Mouse (Mus musculus) hindbrain, embryonic 13.5 days (tissue): ENCODE data around the gene Spin1. TPM values are rescaled to one million over a fixed set of nuclear protein-coding genes. Genes with fewer than 3 reads are reported as not detected.
A peak's percentile ranks its signal among the peaks of the same experiment; 100 is the strongest.

Source experiments
- ATAC-seq: fragments of 200-750 bp; cut with Nextera tagmentation; 2 replicates; pipeline ENCODE4 v1.8.0; 2017; ENCODE audit warnings: moderate TSS enrichment; ENCODE audit not compliant: low FRiP score
- H3K27ac ChIP-seq: fragments of 300-500 bp; sonication (generic); 2 replicates; pipeline ENCODE4 v1.5.1; 2015; ENCODE audit warnings: inconsistent platforms, mild to moderate bottlenecking, moderate library complexity
- H3K27me3 ChIP-seq: fragments of 300-500 bp; sonication (generic); 2 replicates; pipeline ENCODE4 v1.6.1; 2015; ENCODE audit warnings: mild to moderate bottlenecking, inconsistent platforms
- H3K36me3 ChIP-seq: fragments of 300-500 bp; sonication (generic); 2 replicates; pipeline ENCODE4 v1.6.1; 2015; ENCODE audit warnings: mild to moderate bottlenecking, inconsistent platforms
- H3K4me1 ChIP-seq: fragments of 300-500 bp; sonication (generic); replicated peaks from 2 replicates; pipeline ENCODE4 v1.6.1; 2015; ENCODE audit warnings: inconsistent platforms
- H3K4me2 ChIP-seq: fragments of 300-500 bp; sonication (generic); 2 replicates; pipeline ENCODE4 v1.6.1; 2015; ENCODE audit warnings: inconsistent platforms, mild to moderate bottlenecking, moderate library complexity
- H3K4me3 ChIP-seq: fragments of 300-500 bp; sonication (generic); 2 replicates; pipeline ENCODE4 v1.5.1; 2015; ENCODE audit warnings: mild to moderate bottlenecking, inconsistent platforms
- H3K9ac ChIP-seq: fragments of 300-500 bp; sonication (generic); 2 replicates; pipeline ENCODE4 v1.6.1; 2015; ENCODE audit warnings: mild to moderate bottlenecking, inconsistent platforms
- H3K9me3 ChIP-seq: fragments of 300-500 bp; sonication (generic); 2 replicates; pipeline ENCODE4 v1.6.1; 2016; ENCODE audit warnings: inconsistent platforms
- WGBS: fragments of 180-500 bp; shearing (Covaris S2); methylation state at CpG from one replicate; pipeline ENCODE4 v1.1.7; 2015; 5-methylcytosine and 5-hydroxymethylcytosine counted together
- polyA plus RNA-seq: library from polyadenylated mRNA; unstranded; fragments of >200 nt; fragmentation: Nextera tagmentation; extraction: Ambion mirVana; gene quantifications from 2 replicates; pipeline ENCODE4 v1.2.1, GENCODE M21; 2015

Spin1 gene
- polyA plus RNA-seq, 1 experiment from 2014 or later, result 132 TPM

GRCm38 (mm10) chr13:51080801-51081200, 19.9 kb upstream of the Spin1 start:
- Histone ChIP-seq H3K9ac (no peak overlapping the region), H3K9me3 (no peaks in the 10 kb centered on the region), H3K4me2 (no peak overlapping the region), H3K27ac (no peak overlapping the region), H3K4me1 (no peaks in the 10 kb centered on the region), H3K36me3 (no peaks in the 10 kb centered on the region), H3K27me3 (no peaks in the 10 kb centered on the region), H3K4me3 (no peak overlapping the region)
- no peak for ATAC-seq
- 89% methylated on average over 2 of the region's 2 CpGs for WGBS

DNA sequence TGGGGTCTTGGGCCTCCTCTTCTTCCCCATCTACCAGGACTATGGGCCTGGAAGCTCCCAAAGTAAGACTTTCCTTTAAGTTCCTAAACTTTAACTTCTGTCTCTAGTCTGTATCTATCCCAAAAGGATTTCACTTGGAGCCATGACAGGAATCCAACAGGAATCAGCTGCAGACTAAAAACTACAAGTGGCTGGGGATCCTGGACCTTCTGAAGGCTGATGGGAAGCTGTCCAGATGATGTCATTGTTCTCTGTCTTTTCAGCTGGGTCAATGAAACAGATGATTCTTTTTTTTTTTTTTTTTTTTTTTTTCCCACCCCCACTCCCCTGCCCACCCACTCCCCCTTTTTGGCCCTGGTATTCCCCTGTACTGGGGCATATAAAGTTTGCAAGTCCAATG, 16.4 kb upstream of the Spin1 start:
- Histone ChIP-seq H3K4me3 (no peak overlapping the region), H3K9ac (no peak overlapping the region), H3K27ac (no peak overlapping the region), H3K36me3 (no peaks in the 10 kb centered on the region), H3K27me3 (no peaks in the 10 kb centered on the region), H3K9me3 (peaks cover 5% of the 10 kb centered on the region; the same call in 1 of the 2 replicates), H3K4me2 (no peak overlapping the region), H3K4me1 (no peaks in the 10 kb centered on the region)
- no peak for ATAC-seq

DNA sequence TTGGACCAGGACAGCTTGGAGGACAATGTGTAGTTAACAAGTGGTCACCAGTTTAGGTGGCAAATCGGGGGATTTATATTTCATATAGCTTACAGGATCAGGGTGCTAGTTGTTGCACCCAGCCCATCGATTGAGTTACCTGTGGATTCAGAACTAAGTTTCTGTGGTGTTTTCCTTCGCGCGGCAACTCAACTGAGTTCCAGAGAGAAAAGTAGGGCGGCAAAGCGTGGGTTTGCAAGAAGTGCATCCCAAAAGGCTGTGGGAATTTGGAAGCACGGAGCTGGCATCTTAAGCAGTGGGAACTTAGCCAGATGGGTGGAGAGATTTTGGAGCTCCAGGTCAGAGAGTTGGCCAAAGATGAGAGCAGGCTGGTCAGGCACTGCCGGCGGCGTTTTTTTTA, 14.7 kb upstream of the Spin1 start:
- WGBS, result 94% methylated on average over 11 of the region's 11 CpGs

GRCm38 (mm10) chr13:51087253-51087652, 13.4 kb upstream of the Spin1 start:
- no peak for ATAC-seq
- H3K4me3 ChIP-seq, result no peak overlapping the region
- no peaks in the 10 kb centered on the region for H3K36me3 ChIP-seq
- no peaks in the 10 kb centered on the region for H3K27me3 ChIP-seq
- no peak overlapping the region for H3K9ac ChIP-seq
- 90% methylated on average over 4 of the region's 4 CpGs for WGBS
- H3K4me1 ChIP-seq, result no peaks in the 10 kb centered on the region
- no peak overlapping the region for H3K27ac ChIP-seq
- H3K9me3 ChIP-seq, result peaks cover 5% of the 10 kb centered on the region; the same call in 1 of the 2 replicates
- H3K4me2 ChIP-seq, result no peak overlapping the region

More for the DNA sequence above, 14.7 kb upstream of the Spin1 start:
- H3K4me3 ChIP-seq, result no peak overlapping the region
- H3K36me3 ChIP-seq, result no peaks in the 10 kb centered on the region
- no peaks in the 10 kb centered on the region for H3K4me1 ChIP-seq
- no peak overlapping the region for H3K4me2 ChIP-seq
- no peak for ATAC-seq
- H3K9ac ChIP-seq, result no peak overlapping the region
- H3K9me3 ChIP-seq, result peaks cover 5% of the 10 kb centered on the region; the same call in 1 of the 2 replicates
- no peak overlapping the region for H3K27ac ChIP-seq
- H3K27me3 ChIP-seq, result no peaks in the 10 kb centered on the region

DNA sequence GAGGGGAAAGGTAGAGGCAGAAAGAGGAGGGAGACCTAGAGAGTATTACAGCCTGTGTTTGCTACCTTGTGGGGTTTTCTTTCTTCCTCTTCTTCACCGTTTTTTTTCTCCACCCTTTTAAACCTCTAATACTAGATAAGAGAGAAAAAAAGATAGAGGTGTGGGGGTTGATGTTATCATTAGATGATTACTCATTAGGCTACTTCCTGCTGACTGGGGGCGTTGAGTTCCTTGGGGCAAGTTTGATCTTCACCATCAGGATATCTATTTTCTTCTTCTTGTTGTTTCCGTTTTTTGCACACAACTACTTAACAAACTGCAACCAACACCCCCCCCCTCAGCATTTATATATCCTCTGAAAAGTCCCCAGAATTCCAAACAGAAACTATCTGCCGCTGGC, 12.5 kb upstream of the Spin1 start:
- Histone ChIP-seq H3K4me1 (no peaks in the 10 kb centered on the region), H3K27me3 (no peaks in the 10 kb centered on the region), H3K4me3 (no peak overlapping the region), H3K27ac (no peak overlapping the region), H3K4me2 (no peak overlapping the region), H3K9me3 (peaks cover 5% of the 10 kb centered on the region; the same call in 1 of the 2 replicates), H3K36me3 (no peaks in the 10 kb centered on the region), H3K9ac (no peak overlapping the region)
- ATAC-seq, result no peak
- WGBS, result 87% methylated on average over 4 of the region's 4 CpGs

- Histone ChIP-seq H3K36me3 (no peaks in the 10 kb centered on the region), H3K9ac (no peak overlapping the region), H3K4me3 (no peak overlapping the region), H3K4me2 (no peak overlapping the region), H3K4me1 (no peaks in the 10 kb centered on the region), H3K9me3 (peaks cover 5% of the 10 kb centered on the region; the same call in 1 of the 2 replicates), H3K27me3 (no peaks in the 10 kb centered on the region), H3K27ac (no peak overlapping the region)
- no peak for ATAC-seq
- WGBS, result 86% methylated on average over 4 of the region's 4 CpGs
Measured at GRCm38 (mm10) chr13:51089058-51089457, 11.6 kb upstream of the Spin1 start.

- WGBS, result 84% methylated on average over 5 of the region's 5 CpGs
- ATAC-seq, result no peak
- H3K4me3 ChIP-seq, result no peak overlapping the region
- H3K4me2 ChIP-seq, result no peak overlapping the region
- no peaks in the 10 kb centered on the region for H3K27me3 ChIP-seq
- H3K9me3 ChIP-seq, result peaks cover 5% of the 10 kb centered on the region; the same call in 1 of the 2 replicates
- no peaks in the 10 kb centered on the region for H3K36me3 ChIP-seq
- H3K27ac ChIP-seq, result no peak overlapping the region
- H3K4me1 ChIP-seq, result no peaks in the 10 kb centered on the region
- H3K9ac ChIP-seq, result no peak overlapping the region
Measured at GRCm38 (mm10) chr13:51090105-51090661, 10.5 kb upstream of the Spin1 start.

- 96% methylated on average over 5 of the region's 5 CpGs for WGBS
- H3K4me3 ChIP-seq, result no peak overlapping the region
- no peak overlapping the region for H3K9ac ChIP-seq
- H3K27ac ChIP-seq, result no peak overlapping the region
- ATAC-seq, result no peak
- H3K4me2 ChIP-seq, result no peak overlapping the region
- H3K27me3 ChIP-seq, result no peaks in the 10 kb centered on the region
- peaks cover 2% of the 10 kb centered on the region for H3K4me1 ChIP-seq
- no peaks in the 10 kb centered on the region for H3K36me3 ChIP-seq
- H3K9me3 ChIP-seq, result no peaks in the 10 kb centered on the region
Measured at GRCm38 (mm10) chr13:51093430-51093829, 7.2 kb upstream of the Spin1 start.

DNA sequence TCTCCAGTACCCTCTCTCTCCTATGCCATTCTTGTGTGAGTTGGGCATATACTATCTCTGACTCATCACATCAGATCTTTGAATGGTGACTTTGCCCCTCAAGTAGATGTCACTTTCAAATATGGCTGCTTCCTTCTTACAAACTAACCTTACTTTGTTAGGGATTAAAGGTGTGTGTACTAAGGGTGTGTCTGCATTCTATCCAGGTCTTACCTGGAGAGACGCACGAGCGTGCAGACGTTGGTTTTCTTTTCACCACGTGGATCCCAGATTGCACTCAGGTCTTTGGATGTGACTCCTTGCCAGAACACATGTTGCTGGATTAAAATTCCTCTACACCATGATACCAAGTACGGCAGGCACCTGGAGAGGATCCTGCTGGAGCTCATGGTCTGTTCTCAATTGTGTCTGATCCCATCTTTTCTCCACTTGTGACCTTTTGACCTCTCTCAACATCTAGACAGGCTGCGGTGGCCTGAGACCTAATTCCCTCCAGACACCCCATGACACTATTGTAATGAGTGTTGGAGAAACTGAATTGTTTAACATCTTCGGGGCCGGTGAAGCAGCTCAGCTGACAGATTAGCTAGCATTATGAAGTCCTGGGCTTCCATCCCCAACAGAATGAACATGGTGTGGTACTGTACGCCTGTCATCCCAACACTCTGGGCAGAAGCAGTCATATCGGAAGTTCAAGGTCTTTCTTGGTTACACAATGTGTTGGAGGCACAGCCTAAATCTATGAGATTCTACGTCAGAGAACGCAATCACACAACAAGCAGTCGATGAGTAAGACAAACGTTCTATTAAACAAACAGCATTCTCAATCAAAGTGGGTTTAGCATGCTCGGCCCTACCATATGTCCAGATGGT, 6.1 kb upstream of the Spin1 start:
- no peak for ATAC-seq
- 79% methylated on average over 16 of the region's 16 CpGs for WGBS

DNA sequence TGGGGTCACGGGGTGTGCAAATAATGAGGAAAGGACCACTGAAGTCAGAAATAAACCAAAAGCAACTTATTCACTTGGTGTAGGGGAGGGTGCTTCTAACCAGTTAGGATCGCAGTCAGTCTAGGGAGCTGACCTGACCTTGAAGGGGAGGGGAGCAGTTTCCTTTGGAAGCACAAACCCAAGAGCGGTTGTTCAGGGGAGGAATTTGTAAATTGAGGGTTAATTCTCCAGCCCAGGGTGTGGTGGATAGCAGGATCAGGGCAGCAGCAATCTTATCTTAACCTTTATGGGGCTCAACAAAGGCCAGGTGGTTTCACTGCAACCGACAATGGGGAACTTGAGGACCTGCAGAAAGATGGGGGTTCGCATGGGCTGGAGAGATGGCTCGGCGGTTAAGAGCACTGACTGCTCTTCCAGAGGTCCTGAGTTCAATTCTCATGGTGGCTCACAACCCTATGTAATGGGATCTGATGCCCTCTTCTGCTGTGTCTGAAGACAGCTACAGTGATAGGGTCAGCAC, 5.4 kb upstream of the Spin1 start:
- Histone ChIP-seq H3K4me3 (no peak overlapping the region), H3K36me3 (no peaks in the 10 kb centered on the region), H3K9me3 (no peaks in the 10 kb centered on the region), H3K9ac (no peak overlapping the region), H3K27me3 (no peaks in the 10 kb centered on the region), H3K27ac (no peak overlapping the region), H3K4me2 (no peak overlapping the region), H3K4me1 (peaks cover 16% of the 10 kb centered on the region)
- 95% methylated on average over 7 of the region's 7 CpGs for WGBS
- ATAC-seq, result no peak

More for the DNA sequence above, 6.1 kb upstream of the Spin1 start:
- Histone ChIP-seq H3K9me3 (no peaks in the 10 kb centered on the region), H3K4me1 (peaks cover 14% of the 10 kb centered on the region), H3K36me3 (no peaks in the 10 kb centered on the region), H3K4me3 (no peak overlapping the region), H3K27ac (no peak overlapping the region), H3K4me2 (no peak overlapping the region), H3K27me3 (no peaks in the 10 kb centered on the region), H3K9ac (no peak overlapping the region)

- 94% methylated on average over 6 of the region's 6 CpGs for WGBS
- no peak overlapping the region for H3K4me2 ChIP-seq
- no peak overlapping the region for H3K27ac ChIP-seq
- H3K9me3 ChIP-seq, result no peaks in the 10 kb centered on the region
- no peak overlapping the region for H3K9ac ChIP-seq
- peaks cover 16% of the 10 kb centered on the region for H3K4me1 ChIP-seq
- H3K4me3 ChIP-seq, result no peak overlapping the region
- H3K36me3 ChIP-seq, result no peaks in the 10 kb centered on the region
- no peak for ATAC-seq
- H3K27me3 ChIP-seq, result no peaks in the 10 kb centered on the region
Measured at GRCm38 (mm10) chr13:51096644-51097043, 4.0 kb upstream of the Spin1 start.

- peaks cover 3% of the 10 kb centered on the region; the same call in 1 of the 2 replicates for H3K9me3 ChIP-seq
- ATAC-seq, result peak; percentile 16; the same call in 1 of the 2 replicates
- peak overlapping the region; percentile 77 for H3K4me3 ChIP-seq
- H3K4me2 ChIP-seq, result peak overlapping the region; percentile 86
- WGBS, result 4% methylated on average over 26 of the region's 26 CpGs
- no peaks in the 10 kb centered on the region for H3K27me3 ChIP-seq
- H3K36me3 ChIP-seq, result no peaks in the 10 kb centered on the region; the same call in 1 of the 2 replicates
- H3K9ac ChIP-seq, result peak overlapping the region; percentile 96
- H3K4me1 ChIP-seq, result peaks cover 32% of the 10 kb centered on the region
- H3K27ac ChIP-seq, result peak overlapping the region; percentile 97
Measured at GRCm38 (mm10) chr13:51099560-51100232, 984 bp upstream of the Spin1 start.
